Mouse (Mus musculus): ENCODE results near the gene Wdr82.

DNA sequence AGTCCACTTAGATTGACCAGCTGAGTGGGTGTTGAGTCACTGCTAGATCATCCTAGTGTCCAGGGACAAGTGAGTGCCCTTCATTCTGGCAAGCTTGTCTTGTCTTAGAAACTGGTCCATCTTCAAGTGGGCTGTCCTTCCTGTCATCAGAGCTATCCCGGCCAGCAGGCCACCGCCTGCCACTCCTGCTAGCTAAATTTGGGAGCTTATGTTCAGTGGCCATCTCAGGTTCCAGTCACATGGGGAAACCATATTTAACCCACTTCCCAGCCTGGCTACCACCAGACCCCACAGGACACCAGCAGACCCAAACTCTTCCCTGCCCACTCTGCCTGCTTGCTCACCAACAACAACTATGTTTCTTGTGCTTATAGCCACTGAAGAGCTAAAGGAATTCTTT, 35.8 kb downstream of the Wdr82 start:
- no peak for TF ChIP-seq ZC3H11A (IDR thresholded peaks at IDR 0.05; ENCODE audit: borderline replicate concordance, low read depth, low read length)
- no peak for TF ChIP-seq MAFK (IDR thresholded peaks at IDR 0.05; ENCODE audit: insufficient read depth, low read depth, low read length)
- no peak for TF ChIP-seq HCFC1 (IDR thresholded peaks at IDR 0.05; ENCODE audit: borderline replicate concordance, insufficient read depth, low read length)
- TF ChIP-seq CHD2 (IDR thresholded peaks at IDR 0.05; ENCODE audit: low read depth, low read length): no peak

Data from ES-E14 (cell line).